Mouse (Mus musculus): ENCODE measurements at regions not wholly inside any gene's neighbourhood (a gene's known extent, or its start where the extent isn't known, plus 50 kb on each side); places are given as distances from the start of the nearest gene placed in this dataset.

- no peak for TF ChIP-seq CTCF (IDR thresholded peaks at IDR 0.05; ENCODE audit: low read depth)
- TF ChIP-seq EP300 (IDR thresholded peaks at IDR 0.05; ENCODE audit: low read depth) = no peak
Observed at GRCm38 (mm10) chr2:48717770-48718169, 96.1 kb upstream of the Acvr2a start.

Measured in liver, embryonic 14.5 days (tissue).